Mouse (Mus musculus) activated CD4-positive, CD25-positive, alpha-beta regulatory T cell, adult 4 months (primary cell): ENCODE measurements around the gene Supt20. TPM values are rescaled to one million over a fixed set of nuclear protein-coding genes. Genes with fewer than 3 reads are reported as not detected.
"Not testable (repeated sequence)": the region's sequence is repeated elsewhere in the genome, so short reads cannot be mapped to it uniquely, and the experiment has no call there.

Experiments used
- ATAC-seq: one replicate; pipeline ENCODE4 v1.8.0; 2017
- polyA plus RNA-seq, 2 experiments: library from polyadenylated mRNA; unstranded; fragments of 100-300 nt; shearing (Covaris generic); gene quantifications; one replicate each; pipeline ENCODE4 v1.2.1; 2017

Gene Supt20
- polyA plus RNA-seq, 2 experiments from 2014 or later: 168 to 188 TPM

GRCm38 (mm10) chr3:54704106-54704505, 11.5 kb downstream of the Supt20 start:
- ATAC-seq: not testable (repeated sequence)

- ATAC-seq: peak; percentile 91
Measured at GRCm38 (mm10) chr3:54708972-54709371, 16.4 kb downstream of the Supt20 start.

DNA sequence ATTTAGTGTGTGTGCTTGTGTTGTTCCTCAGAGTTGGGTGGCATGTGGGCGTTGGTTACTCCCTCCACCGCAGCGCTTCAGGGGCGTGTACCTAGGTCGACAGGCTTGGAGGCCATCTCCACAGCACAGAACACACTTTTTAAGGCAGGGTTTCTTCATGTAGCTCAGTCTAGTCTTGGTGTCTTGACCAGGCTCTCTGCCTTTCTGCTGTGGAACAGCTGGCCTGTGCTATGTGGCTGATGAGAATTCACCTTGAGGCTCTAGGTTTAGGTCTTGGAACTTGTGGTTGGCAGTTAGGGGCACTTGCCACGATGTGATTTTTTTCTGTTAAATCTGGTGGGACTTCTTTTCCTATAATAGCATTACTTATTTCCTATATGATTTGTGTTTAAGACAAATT, 21.6 kb downstream of the Supt20 start, which contains the start of gene Gm21958:
Gm21958 (minus strand) TSS at position 101 of the 400 bp plus-strand sequence.
- no peak for ATAC-seq

DNA sequence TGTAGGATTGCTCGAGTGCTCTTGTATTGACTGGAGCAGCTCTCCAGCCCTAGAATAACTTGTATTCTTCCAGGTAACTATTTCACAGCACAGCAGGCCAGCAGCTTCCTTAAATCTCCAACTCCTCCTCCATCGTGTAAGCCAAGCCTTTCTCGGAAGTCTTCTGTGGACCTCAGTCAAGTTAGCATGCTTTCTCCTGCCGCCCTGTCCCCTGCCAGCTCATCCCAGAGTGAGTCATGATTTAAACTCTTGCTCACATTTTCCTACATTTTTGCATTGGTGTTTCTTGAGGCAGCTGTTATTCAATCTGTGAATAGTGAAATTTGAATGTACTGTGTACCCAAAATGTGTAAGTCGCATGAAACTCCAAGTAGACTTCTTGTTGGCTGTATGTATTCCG, 22.9 kb downstream of the Supt20 start:
- no peak for ATAC-seq

DNA sequence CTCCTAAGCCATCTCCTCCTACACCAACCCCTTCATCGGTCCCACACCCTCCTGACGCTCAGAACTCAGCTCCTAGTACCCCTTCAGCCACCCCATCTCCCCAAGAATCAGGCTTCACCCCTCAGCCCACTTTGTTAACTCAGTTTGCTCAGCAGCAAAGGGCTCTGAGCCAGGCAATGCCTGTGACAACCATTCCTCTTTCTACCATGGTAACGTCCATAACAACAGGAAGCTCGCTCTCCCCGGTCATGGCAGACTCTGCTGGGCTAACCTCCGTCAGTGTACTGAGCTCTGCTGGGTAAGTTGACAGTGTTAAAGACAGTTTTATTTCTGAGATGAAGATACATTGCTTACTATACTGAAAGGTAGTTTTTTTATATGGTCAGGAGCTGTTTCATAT, 24.7 kb downstream of the Supt20 start:
- no peak for ATAC-seq

GRCm38 (mm10) chr3:54718947-54719346, 26.3 kb downstream of the Supt20 start:
- no peak for ATAC-seq

DNA sequence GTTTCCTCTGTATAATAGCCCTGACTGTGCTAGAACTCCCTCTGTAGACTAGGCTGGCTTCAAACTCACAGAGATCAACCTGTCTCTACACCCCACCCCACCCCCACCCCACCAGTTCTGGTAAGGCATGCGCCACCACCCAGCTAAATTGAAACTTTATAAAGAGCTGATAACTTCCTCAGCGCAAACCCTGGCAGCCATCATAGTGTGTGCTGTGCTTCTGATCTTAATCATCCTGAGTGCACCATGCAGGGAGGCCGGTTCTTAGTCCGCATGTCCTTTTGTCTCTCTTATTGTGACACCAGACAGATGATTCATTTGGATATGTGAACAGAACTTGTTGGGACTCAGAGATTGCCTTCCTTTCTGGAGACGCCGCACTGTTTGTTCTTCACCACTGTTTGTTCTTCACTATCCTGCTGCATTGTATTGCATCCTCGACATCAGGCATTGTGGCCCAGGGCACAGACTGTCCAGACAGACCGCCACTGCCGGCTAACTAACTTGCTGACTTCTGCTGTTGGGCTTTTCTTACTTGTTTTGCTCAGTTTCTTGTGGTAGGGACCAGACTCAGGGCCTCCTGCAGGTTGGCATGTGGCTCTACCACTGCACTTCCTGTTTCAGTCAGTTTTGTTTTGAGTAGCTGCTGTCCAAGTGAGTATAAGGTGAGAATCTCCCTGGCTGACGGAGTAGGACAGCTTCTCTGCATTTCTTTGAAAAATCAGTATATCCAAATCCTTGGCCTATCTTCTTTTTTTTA, 31.3 kb downstream of the Supt20 start:
- peak; percentile 93 for ATAC-seq

DNA sequence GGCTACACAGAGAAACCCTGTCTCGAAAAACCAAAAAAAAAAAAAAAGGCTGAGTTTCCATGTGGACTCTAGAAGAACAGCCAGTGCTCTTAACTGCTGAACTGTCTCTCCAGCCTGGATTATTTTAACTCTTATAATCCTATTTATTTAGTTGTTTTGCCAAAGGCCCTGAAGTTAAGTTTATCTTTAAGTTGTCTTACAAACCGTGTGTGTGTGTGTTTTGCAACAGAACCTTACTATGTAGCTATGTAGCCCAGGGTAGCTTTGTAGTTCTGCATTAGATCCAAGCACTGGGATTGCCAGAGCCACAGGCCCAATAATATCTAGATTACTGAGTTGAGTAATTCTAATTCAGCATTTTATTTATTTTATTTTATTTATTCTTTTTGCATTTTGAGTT, 32.7 kb downstream of the Supt20 start:
- ATAC-seq: no peak

- ATAC-seq: no peak
Measured at GRCm38 (mm10) chr3:54727588-54727987, 35.0 kb downstream of the Supt20 start.

DNA sequence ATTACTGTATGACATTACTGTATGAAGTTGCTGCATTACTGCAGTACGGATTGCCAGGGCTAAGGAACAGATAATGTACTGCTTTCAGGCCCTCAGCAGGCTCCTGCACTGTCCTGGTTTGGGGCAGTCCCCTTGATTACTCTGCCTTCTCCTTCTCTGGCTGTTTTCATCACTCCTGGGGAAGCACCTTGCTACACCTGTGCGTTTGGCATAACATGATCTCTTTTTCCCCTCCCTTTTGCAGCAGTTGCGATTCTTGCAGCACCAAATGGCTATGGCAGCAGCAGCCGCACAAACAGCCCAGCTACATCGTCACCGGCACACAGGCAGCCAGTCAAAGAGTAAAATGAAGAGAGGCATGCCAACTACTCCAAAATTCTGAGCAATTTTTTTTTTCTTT, 35.5 kb downstream of the Supt20 start:
- ATAC-seq: no peak

DNA sequence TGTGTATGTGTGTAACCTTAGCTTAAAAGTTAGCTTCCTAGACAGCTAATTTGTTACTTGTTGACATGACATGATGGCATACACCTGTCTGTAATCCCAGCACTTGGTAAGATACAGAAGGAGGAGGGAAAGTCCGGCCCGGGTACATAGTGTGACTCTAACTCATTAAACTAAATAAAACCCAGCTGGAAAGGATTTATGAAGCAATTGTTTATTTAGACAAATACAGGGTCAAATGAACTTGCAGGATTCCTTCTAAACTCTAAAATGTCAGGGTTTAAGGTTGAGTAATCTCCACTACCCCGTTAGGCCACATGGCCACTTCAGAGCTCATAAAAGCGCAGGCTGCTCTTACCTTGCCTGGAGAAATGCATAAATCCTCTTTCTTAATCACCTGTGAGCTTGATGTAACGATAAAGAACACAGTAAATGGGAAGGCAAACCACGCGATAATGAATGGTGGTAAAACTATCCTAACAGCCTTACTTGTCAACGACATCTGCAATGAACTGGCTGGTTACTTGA, 39.1 kb downstream of the Supt20 start:
- ATAC-seq: no peak

DNA sequence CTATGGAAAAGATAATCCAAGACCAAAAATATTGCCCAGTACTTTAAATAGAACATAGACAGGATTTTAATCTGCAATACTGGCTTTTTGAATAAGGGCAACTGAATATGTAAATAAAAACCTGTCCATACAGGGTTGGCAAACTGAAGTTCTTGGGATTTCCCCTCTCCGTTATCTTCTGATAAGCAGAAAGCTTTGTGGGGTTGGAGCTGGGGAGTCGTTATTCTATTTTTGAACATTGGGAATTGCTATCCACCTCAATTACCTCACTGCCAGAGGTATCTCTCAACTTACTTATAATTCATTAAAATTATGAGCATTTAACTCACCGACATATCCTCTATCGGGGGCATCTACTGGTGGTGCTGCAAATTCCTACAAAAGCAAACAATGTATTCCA, 39.8 kb downstream of the Supt20 start:
- no peak for ATAC-seq

DNA sequence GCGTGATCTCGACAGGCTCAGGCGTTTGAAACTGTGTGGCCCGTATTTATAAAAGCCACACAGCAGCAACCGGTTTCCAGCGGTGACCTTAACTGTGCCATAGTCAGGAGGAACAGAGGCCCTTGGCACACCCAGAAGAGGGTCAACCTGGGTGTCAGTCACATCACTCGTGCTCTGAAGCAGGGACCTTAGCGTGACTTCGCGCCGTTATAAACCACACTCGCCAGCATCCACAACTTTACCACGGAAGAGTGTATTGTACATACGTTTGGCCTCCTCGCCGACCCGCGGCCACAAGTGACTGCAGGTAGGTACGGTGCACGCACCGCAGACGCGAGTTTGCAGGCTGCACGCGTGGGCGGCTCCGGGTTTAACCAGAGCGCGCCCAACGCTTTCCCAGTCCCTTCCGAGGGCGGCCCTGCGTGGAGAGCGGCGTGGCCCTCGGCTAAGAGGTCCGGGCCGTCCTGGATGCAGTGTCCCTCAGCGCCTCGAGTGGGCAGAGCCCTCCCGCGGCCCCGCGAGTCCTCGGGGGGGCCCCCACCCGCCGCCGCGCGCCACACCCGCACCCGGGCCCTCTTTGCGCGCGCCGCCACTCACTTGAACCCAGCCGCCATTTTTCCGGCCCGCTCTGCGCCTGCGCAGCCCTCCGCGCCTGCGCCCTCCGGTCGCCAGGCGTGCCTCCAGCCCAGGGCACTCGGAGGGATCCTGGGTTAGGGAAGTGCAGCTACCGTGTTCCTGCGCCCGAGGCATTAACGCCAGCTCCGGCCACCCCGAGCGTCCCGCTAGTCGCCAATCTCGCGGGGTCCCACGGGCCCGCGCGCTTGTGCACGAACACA, 42.0 kb downstream of the Supt20 start:
- ATAC-seq: peak; percentile 71

DNA sequence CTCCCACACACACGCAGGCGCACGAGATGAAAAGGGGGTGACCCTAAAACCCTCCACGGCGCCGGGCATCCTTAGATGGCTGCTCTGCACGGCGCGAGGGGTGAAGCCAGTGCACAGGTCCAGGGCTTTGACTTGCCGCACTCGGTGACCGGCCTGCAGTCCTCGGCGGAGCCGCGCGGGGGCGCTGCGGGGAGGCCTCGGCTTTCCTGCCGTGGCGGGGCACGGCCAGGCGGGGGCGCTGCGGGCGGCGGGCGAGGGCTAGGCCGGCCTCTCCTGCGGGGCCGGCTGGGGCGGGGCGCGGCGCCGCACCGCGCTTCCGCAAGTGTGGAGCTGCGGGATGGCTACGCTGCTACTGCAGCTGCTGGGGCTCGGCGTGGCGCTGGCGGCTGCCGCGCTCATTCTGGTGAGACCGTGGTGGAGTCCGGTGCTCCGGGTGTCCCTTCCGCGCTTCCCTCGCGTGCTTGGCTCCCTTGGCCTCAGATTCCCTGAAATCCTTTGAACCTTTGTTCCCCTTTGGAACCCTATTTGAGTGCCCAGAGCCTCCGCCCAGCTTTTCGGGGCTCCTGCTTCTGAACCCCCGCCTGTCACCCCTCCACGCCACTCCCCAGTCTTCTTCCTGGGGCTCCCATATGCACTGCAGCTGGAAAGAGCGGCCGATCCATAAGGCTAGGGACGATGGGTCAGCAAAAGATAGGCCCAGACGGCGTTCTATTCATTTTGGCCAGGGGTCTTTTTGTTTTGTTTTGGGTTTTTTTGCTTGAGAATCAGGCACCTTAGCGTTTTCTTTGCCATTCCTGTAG, 42.8 kb downstream of the Supt20 start, which contains the start of the genes Exosc8 and Alg5:
Exosc8 (minus strand) TSS at position 147 of the 800 bp plus-strand sequence.
Alg5 (plus strand) TSS at position 293 of the 800 bp plus-strand sequence.
- peak; percentile 70 for ATAC-seq

- ATAC-seq: no peak
Measured at GRCm38 (mm10) chr3:54736101-54736927, 43.7 kb downstream of the Supt20 start.

DNA sequence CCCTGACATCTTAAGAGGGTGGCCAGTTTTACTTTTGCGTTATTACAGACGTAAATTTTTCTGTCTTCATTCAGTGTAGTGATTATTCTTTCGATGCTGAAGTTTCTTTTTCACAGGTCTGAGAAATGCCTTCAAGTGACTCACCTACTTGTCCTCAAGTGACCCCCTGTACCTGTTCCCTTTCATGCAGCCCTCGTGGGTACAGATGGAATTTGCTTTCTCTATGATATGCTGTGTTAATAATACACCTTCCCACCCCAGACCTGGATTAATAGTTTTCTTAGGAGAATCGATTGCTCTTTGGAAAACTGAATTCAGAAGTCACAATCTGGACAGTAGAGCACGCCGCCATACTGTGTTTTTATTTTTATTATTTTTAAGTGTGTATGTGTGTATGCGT, 44.7 kb downstream of the Supt20 start:
- ATAC-seq: no peak

GRCm38 (mm10) chr3:54741965-54742364, 49.4 kb downstream of the Supt20 start:
- no peak for ATAC-seq

GRCm38 (mm10) chr3:54745799-54746198, 53.2 kb downstream of the Supt20 start:
- peak; percentile 32 for ATAC-seq

DNA sequence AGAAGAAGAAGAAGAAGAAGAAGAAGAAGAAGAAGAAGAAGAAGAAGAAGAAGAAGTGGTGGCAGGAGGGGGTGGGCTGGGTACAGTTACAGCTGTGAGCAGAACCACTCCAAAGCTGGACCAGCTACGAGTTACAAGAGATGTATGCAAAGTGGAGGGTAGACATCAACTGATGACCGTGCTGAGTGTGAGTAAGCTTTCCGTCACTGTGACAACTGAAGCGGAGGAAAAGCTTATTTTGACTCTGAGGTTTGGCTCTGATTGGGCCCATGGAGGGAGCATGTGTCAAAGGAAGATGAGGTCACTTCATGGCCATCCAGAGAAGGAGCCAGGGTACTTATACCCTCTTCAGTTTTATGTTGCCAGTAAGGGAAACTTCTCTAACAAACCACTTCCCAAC, 60.8 kb downstream of the Supt20 start:
- no peak for ATAC-seq

DNA sequence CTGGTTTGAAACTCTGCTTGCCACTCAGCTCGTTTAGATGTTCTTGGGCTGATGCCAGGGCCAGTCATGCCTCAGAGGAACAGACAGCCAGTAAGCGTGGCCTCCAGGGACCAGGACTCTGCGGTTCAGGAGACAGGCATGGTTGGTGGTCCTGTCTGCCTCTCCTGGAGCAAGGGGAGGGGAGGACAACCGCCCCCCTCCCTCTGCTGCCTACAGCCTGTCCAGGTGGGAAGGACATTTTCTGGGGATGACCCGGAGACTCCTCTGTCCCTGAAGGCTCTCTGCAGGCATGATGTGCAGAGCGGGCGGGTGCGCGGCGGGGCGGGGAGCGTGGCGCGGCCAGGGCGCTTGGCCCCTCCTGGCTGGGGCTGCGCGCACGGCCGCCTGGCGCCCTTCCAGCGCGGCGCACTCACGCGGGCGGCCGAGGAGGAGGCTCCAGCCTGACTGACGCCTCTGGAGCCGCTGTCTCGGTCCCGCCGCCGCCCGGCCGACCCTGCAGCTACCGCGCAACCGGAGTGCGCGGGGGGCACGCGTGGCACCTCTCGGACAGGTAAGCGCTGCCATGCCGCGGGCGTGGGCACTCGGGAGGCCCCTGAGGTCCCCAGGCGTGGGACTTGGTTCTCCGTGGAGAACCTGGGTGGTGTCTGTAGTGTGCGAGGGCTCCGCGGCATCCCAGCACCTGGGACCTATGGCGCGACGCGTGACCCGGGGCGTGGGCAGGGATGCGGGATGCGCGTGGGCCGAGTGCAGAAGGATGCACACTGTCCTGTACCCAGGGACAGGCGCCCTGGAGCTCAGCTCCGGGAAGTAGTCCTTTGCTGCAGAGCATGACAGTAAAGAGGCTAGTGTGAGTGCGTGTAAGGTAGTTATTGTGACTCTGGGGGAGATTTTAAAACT, 62.8 kb downstream of the Supt20 start, which contains the start of gene Smad9:
Smad9 (plus strand) TSS at position 438 of the 897 bp plus-strand sequence.
- no peak for ATAC-seq
